Mouse (Mus musculus): ENCODE measurements around the gene Hopx.

Hopx gene

DNA sequence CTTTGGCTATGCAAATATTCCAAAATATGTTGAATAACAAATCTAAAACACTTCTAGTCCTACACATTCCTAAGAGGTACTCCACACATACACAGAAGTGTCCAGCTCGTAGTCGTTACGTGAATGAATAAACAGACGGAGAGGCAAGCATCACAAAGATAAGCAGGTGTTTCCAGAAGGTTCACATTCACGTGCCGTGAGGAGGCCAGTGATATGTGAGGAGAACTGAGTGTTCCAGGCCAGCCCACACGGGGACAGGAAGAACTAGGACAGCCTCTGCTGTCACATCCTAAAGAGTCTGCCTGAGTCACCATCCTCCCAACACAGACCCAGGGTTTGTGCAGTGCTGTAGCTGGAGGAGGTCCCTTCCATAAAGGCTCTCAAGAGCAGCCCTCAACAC, 36.2 kb upstream of the Hopx start:
- H3K4me3 ChIP-seq (replicated peaks; ENCODE audit: low read length) = no peak overlapping the region
- H3K36me3 ChIP-seq (ENCODE audit: insufficient read depth, low read length) = no peaks in the 10 kb centered on the region
- H3K27me3 ChIP-seq (ENCODE audit: insufficient read depth, low read length) = peaks cover 22% of the 10 kb centered on the region
- no peaks in the 10 kb centered on the region for H3K9me3 ChIP-seq (ENCODE audit: low read length)
- H3K4me1 ChIP-seq (replicated peaks; ENCODE audit: low read depth, low read length) = peaks cover 18% of the 10 kb centered on the region
- no peak for TF ChIP-seq CTCF (conservative IDR thresholded peaks at IDR 0.05; ENCODE audit: low read length)

- Histone ChIP-seq H3K27me3 (ENCODE audit: insufficient read depth, low read length) (peaks cover 3% of the 10 kb centered on the region; the same call in 1 of the 2 replicates), H3K36me3 (ENCODE audit: insufficient read depth, low read length) (no peaks in the 10 kb centered on the region), H3K9me3 (ENCODE audit: low read length) (no peaks in the 10 kb centered on the region), H3K4me3 (replicated peaks; ENCODE audit: low read length) (no peak overlapping the region), H3K4me1 (replicated peaks; ENCODE audit: low read depth, low read length) (peaks cover 11% of the 10 kb centered on the region)
- no peak for TF ChIP-seq POU5F1 (IDR thresholded peaks at IDR 0.05; ENCODE audit: borderline replicate concordance, low read length)
Observed at GRCm38 (mm10) chr5:77148021-77148621, 33.2 kb upstream of the Hopx start.

GRCm38 (mm10) chr5:77146459-77147170, 31.7 kb upstream of the Hopx start:
- peaks cover 11% of the 10 kb centered on the region for H3K4me1 ChIP-seq (replicated peaks; ENCODE audit: low read depth, low read length)
- no peaks in the 10 kb centered on the region for H3K9me3 ChIP-seq (ENCODE audit: low read length)
- TF ChIP-seq CTCF (conservative IDR thresholded peaks at IDR 0.05; ENCODE audit: low read length) (no peak), POU5F1 (IDR thresholded peaks at IDR 0.05; ENCODE audit: borderline replicate concordance, low read length) (no peak), NANOG (IDR thresholded peaks at IDR 0.05; ENCODE audit: borderline replicate concordance, low read length) (no peak)
- no peaks in the 10 kb centered on the region for H3K36me3 ChIP-seq (ENCODE audit: insufficient read depth, low read length)
- no peak overlapping the region for H3K4me3 ChIP-seq (replicated peaks; ENCODE audit: low read length)
- H3K27me3 ChIP-seq (ENCODE audit: insufficient read depth, low read length) = peaks cover under 1% of the 10 kb centered on the region; the same call in 1 of the 2 replicates

GRCm38 (mm10) chr5:77144647-77145046, 29.7 kb upstream of the Hopx start:
- Histone ChIP-seq H3K27me3 (ENCODE audit: insufficient read depth, low read length) (no peaks in the 10 kb centered on the region), H3K4me3 (replicated peaks; ENCODE audit: low read length) (no peak overlapping the region), H3K9me3 (ENCODE audit: low read length) (no peaks in the 10 kb centered on the region), H3K36me3 (ENCODE audit: insufficient read depth, low read length) (no peaks in the 10 kb centered on the region), H3K4me1 (replicated peaks; ENCODE audit: low read depth, low read length) (peaks cover 15% of the 10 kb centered on the region)
- TF ChIP-seq POU5F1 (IDR thresholded peaks at IDR 0.05; ENCODE audit: borderline replicate concordance, low read length) (no peak), CTCF (conservative IDR thresholded peaks at IDR 0.05; ENCODE audit: low read length) (no peak), NANOG (IDR thresholded peaks at IDR 0.05; ENCODE audit: borderline replicate concordance, low read length) (no peak)

- no peak for TF ChIP-seq NANOG (IDR thresholded peaks at IDR 0.05; ENCODE audit: borderline replicate concordance, low read length)
- TF ChIP-seq POU5F1 (IDR thresholded peaks at IDR 0.05; ENCODE audit: borderline replicate concordance, low read length) = no peak
- no peak for TF ChIP-seq CTCF (conservative IDR thresholded peaks at IDR 0.05; ENCODE audit: low read length)
- Histone ChIP-seq H3K9me3 (ENCODE audit: low read length) (no peaks in the 10 kb centered on the region), H3K4me1 (replicated peaks; ENCODE audit: low read depth, low read length) (peaks cover 27% of the 10 kb centered on the region), H3K36me3 (ENCODE audit: insufficient read depth, low read length) (no peaks in the 10 kb centered on the region), H3K4me3 (replicated peaks; ENCODE audit: low read length) (no peak overlapping the region), H3K27me3 (ENCODE audit: insufficient read depth, low read length) (no peaks in the 10 kb centered on the region; the same call in 1 of the 2 replicates)
Observed at GRCm38 (mm10) chr5:77143076-77143475, 28.2 kb upstream of the Hopx start.

GRCm38 (mm10) chr5:77141336-77141735, 26.4 kb upstream of the Hopx start:
- peaks cover 40% of the 10 kb centered on the region for H3K4me1 ChIP-seq (replicated peaks; ENCODE audit: low read depth, low read length)
- no peaks in the 10 kb centered on the region for H3K9me3 ChIP-seq (ENCODE audit: low read length)
- no peak overlapping the region for H3K4me3 ChIP-seq (replicated peaks; ENCODE audit: low read length)
- TF ChIP-seq POU5F1 (IDR thresholded peaks at IDR 0.05; ENCODE audit: borderline replicate concordance, low read length) (no peak), CTCF (conservative IDR thresholded peaks at IDR 0.05; ENCODE audit: low read length) (no peak), NANOG (IDR thresholded peaks at IDR 0.05; ENCODE audit: borderline replicate concordance, low read length) (no peak)
- H3K36me3 ChIP-seq (ENCODE audit: insufficient read depth, low read length) = no peaks in the 10 kb centered on the region
- H3K27me3 ChIP-seq (ENCODE audit: insufficient read depth, low read length) = no peaks in the 10 kb centered on the region; the same call in 1 of the 2 replicates

- no peak for TF ChIP-seq CTCF (conservative IDR thresholded peaks at IDR 0.05; ENCODE audit: low read length)
- TF ChIP-seq NANOG (IDR thresholded peaks at IDR 0.05; ENCODE audit: borderline replicate concordance, low read length) = no peak
- TF ChIP-seq POU5F1 (IDR thresholded peaks at IDR 0.05; ENCODE audit: borderline replicate concordance, low read length) = no peak
- Histone ChIP-seq H3K36me3 (ENCODE audit: insufficient read depth, low read length) (no peaks in the 10 kb centered on the region), H3K4me1 (replicated peaks; ENCODE audit: low read depth, low read length) (peaks cover 42% of the 10 kb centered on the region), H3K4me3 (replicated peaks; ENCODE audit: low read length) (no peak overlapping the region), H3K9me3 (ENCODE audit: low read length) (no peaks in the 10 kb centered on the region), H3K27me3 (ENCODE audit: insufficient read depth, low read length) (no peaks in the 10 kb centered on the region; the same call in 1 of the 2 replicates)
Observed at GRCm38 (mm10) chr5:77140861-77141260, 25.9 kb upstream of the Hopx start.

- H3K36me3 ChIP-seq (ENCODE audit: insufficient read depth, low read length) = no peaks in the 10 kb centered on the region
- peaks cover 41% of the 10 kb centered on the region for H3K4me1 ChIP-seq (replicated peaks; ENCODE audit: low read depth, low read length)
- no peak overlapping the region for H3K4me3 ChIP-seq (replicated peaks; ENCODE audit: low read length)
- H3K9me3 ChIP-seq (ENCODE audit: low read length) = no peaks in the 10 kb centered on the region
- H3K27me3 ChIP-seq (ENCODE audit: insufficient read depth, low read length) = no peaks in the 10 kb centered on the region; the same call in 1 of the 2 replicates
- no peak for TF ChIP-seq NANOG (IDR thresholded peaks at IDR 0.05; ENCODE audit: borderline replicate concordance, low read length)
- no peak for TF ChIP-seq CTCF (conservative IDR thresholded peaks at IDR 0.05; ENCODE audit: low read length)
- TF ChIP-seq POU5F1 (IDR thresholded peaks at IDR 0.05; ENCODE audit: borderline replicate concordance, low read length) = no peak
Observed at GRCm38 (mm10) chr5:77140108-77140507, 25.2 kb upstream of the Hopx start.
